Mouse (Mus musculus): ENCODE results near the gene Sfi1. TPM values are rescaled to one million over a fixed set of nuclear protein-coding genes. Genes with fewer than 3 reads are reported as not detected.
"Not testable (repeated sequence)": the region's sequence is repeated elsewhere in the genome, so short reads cannot be mapped to it uniquely, and the experiment has no call there.

Sfi1 gene
- total and polyA plus RNA-seq, 3 experiments = 49.8 to 180 (median 83.6) TPM

- peak overlapping the region; percentile 70 for H3K9ac ChIP-seq (ENCODE audit: control insufficient read depth, low read depth, low read length, poor library complexity, severe bottlenecking)
- H3K27ac ChIP-seq (ENCODE audit: control insufficient read depth, low read depth, low read length) = peak overlapping the region; percentile 98
- H3K36me3 ChIP-seq (ENCODE audit: control insufficient read depth in 1 of 2, insufficient read depth in 2 of 2, low read length in 2 of 2); H3K79me2 ChIP-seq (ENCODE audit: control insufficient read depth, insufficient read depth, low read length, poor library complexity); H3K27me3 ChIP-seq (ENCODE audit: control insufficient read depth in 1 of 2, insufficient read depth in 2 of 2, low read length in 2 of 2); H3K9me3 ChIP-seq (replicated peaks; ENCODE audit: insufficient read depth, low read length); H3K4me1 ChIP-seq (ENCODE audit: control insufficient read depth in 1 of 2, insufficient read depth in 2 of 2, low read length in 2 of 2): not testable (repeated sequence)
- H3K4me3 ChIP-seq (ENCODE audit: control insufficient read depth in 1 of 2, insufficient read depth in 1 of 2, low read depth in 2 of 2, low read length in 2 of 2) = peak overlapping the region; percentile 52 to 71
- peak; percentile 90 for DNase-seq (ENCODE audit: low read depth, low spot score)
- TF ChIP-seq MYC (IDR thresholded peaks at IDR 0.05; ENCODE audit: low read depth, low read length) (peak; percentile 68), EP300 (IDR thresholded peaks at IDR 0.05; ENCODE audit: low read depth in 1 of 2, low read length in 2 of 2) (peak in 1 of 2 experiments; percentile 30; a peak in 1 of 4 replicates), BHLHE40 (IDR thresholded peaks at IDR 0.05; ENCODE audit: borderline replicate concordance, low read depth, low read length) (peak; percentile 50; the same call in 1 of the 2 replicates), NELFE (IDR thresholded peaks at IDR 0.05; ENCODE audit: low read depth, low read length) (peak; percentile 92), ELF1 (IDR thresholded peaks at IDR 0.05; ENCODE audit: low read depth, low read length) (0 out of 2 replicates have a peak, but pooled peaks have one; percentile 19), KAT2A (conservative IDR thresholded peaks at IDR 0.05; ENCODE audit: low read depth, low read length) (peak; percentile 39; the same call in 1 of the 2 replicates), ZMIZ1 (IDR thresholded peaks at IDR 0.05; ENCODE audit: low read depth, low read length) (peak; percentile 96), HCFC1 (IDR thresholded peaks at IDR 0.05; ENCODE audit: low read depth, low read length) (peak; percentile 41), ETS1 (IDR thresholded peaks at IDR 0.05; ENCODE audit: low read depth, low read length) (0 out of 2 replicates have a peak, but pooled peaks have one; percentile 25), CHD2 (IDR thresholded peaks at IDR 0.05; ENCODE audit: low read length) (0 out of 2 replicates have a peak, but pooled peaks have one; percentile 8), NRF1 (IDR thresholded peaks at IDR 0.05; ENCODE audit: insufficient read depth, low read depth, low read length, poor library complexity, severe bottlenecking) (peak; percentile 72), POLR2AphosphoS5 (IDR thresholded peaks at IDR 0.05; ENCODE audit: borderline replicate concordance, low read depth, low read length) (peak; percentile 53; the same call in 1 of the 2 replicates), POLR2AphosphoS2 (IDR thresholded peaks at IDR 0.05; ENCODE audit: low read length) (peak; percentile 84), TBP (IDR thresholded peaks at IDR 0.05; ENCODE audit: low read depth, low read length) (peak; percentile 95), MYB (IDR thresholded peaks at IDR 0.05; ENCODE audit: low read depth, low read length) (peak; percentile 27; the same call in 1 of the 2 replicates), POLR2A (IDR thresholded peaks at IDR 0.05; ENCODE audit: control insufficient read depth in 1 of 2, insufficient read depth in 1 of 2, low read depth in 1 of 2, low read length in 2 of 2, poor library complexity in 1 of 2) (peak; percentile 63 to 83; a peak in 3 of 4 replicates), SMC3 (IDR thresholded peaks at IDR 0.05; ENCODE audit: low read depth, low read length) (peak; percentile 10; the same call in 1 of the 2 replicates)
These were observed 88.6 kb downstream of the Sfi1 start for GRCm38 (mm10) chr11:3104501-3105260.

GRCm38 (mm10) chr11:3103619-3104164, 89.6 kb downstream of the Sfi1 start:
- H3K4me3 ChIP-seq (ENCODE audit: control insufficient read depth in 1 of 2, insufficient read depth in 1 of 2, low read depth in 2 of 2, low read length in 2 of 2) = no peak overlapping the region
- H3K27ac ChIP-seq (ENCODE audit: control insufficient read depth, low read depth, low read length) = peak overlapping the region; percentile 98; the same call in 1 of the 2 replicates
- no peaks in the 10 kb centered on the region for H3K27me3 ChIP-seq (ENCODE audit: control insufficient read depth in 1 of 2, insufficient read depth in 2 of 2, low read length in 2 of 2)
- TF ChIP-seq NELFE (IDR thresholded peaks at IDR 0.05; ENCODE audit: low read depth, low read length) (no peak), SIN3A (IDR thresholded peaks at IDR 0.05; ENCODE audit: low read length) (no peak), ZKSCAN1 (IDR thresholded peaks at IDR 0.05; ENCODE audit: low read depth, low read length) (no peak), NRF1 (IDR thresholded peaks at IDR 0.05; ENCODE audit: insufficient read depth, low read depth, low read length, poor library complexity, severe bottlenecking) (no peak), MYC (IDR thresholded peaks at IDR 0.05; ENCODE audit: low read depth, low read length) (no peak), ZC3H11A (IDR thresholded peaks at IDR 0.05; ENCODE audit: low read depth, low read length) (no peak), ETS1 (IDR thresholded peaks at IDR 0.05; ENCODE audit: low read depth, low read length) (no peak)
- H3K9me3 ChIP-seq (replicated peaks; ENCODE audit: insufficient read depth, low read length) = peaks cover 5% of the 10 kb centered on the region; the same call in 1 of the 2 replicates
- peaks cover 0 to 5% of the 10 kb centered on the region in 2 experiments; a peak in 2 of 4 replicates for H3K4me1 ChIP-seq (ENCODE audit: control insufficient read depth in 1 of 2, insufficient read depth in 2 of 2, low read length in 2 of 2)
- no peaks in the 10 kb centered on the region; the same call in 1 of the 2 replicates for H3K79me2 ChIP-seq (ENCODE audit: control insufficient read depth, insufficient read depth, low read length, poor library complexity)
- peak; percentile 55 for DNase-seq (ENCODE audit: low read depth, low spot score)
- no peak overlapping the region for H3K9ac ChIP-seq (ENCODE audit: control insufficient read depth, low read depth, low read length, poor library complexity, severe bottlenecking)
- peaks cover 0 to 8% of the 10 kb centered on the region in 2 experiments; a peak in 2 of 4 replicates for H3K36me3 ChIP-seq (ENCODE audit: control insufficient read depth in 1 of 2, insufficient read depth in 2 of 2, low read length in 2 of 2)

DNA sequence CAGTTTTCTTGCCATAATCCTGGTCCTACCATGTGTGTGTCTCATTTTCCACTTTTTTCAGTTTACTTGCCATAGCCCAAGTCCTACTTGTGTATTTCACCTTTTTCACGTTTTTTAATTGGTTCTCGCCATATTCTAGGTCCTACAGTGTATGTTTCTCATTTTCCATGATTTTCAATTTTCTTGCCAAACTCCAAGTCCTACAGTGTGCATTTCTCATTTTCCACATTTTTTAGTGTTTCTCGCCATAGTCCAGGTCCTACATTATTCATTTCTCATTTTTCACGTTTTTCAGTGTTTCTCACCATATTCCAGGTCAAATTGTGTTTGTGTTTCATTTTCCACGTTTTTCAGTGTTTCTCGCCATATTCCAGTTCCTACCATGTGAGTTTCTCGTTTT, 90.6 kb downstream of the Sfi1 start:
- not testable (repeated sequence) for H3K4me3 ChIP-seq (ENCODE audit: control insufficient read depth in 1 of 2, insufficient read depth in 1 of 2, low read depth in 2 of 2, low read length in 2 of 2); H3K36me3 ChIP-seq (ENCODE audit: control insufficient read depth in 1 of 2, insufficient read depth in 2 of 2, low read length in 2 of 2); H3K4me1 ChIP-seq (ENCODE audit: control insufficient read depth in 1 of 2, insufficient read depth in 2 of 2, low read length in 2 of 2); H3K79me2 ChIP-seq (ENCODE audit: control insufficient read depth, insufficient read depth, low read length, poor library complexity); H3K27ac ChIP-seq (ENCODE audit: control insufficient read depth, low read depth, low read length); H3K9ac ChIP-seq (ENCODE audit: control insufficient read depth, low read depth, low read length, poor library complexity, severe bottlenecking); H3K9me3 ChIP-seq (replicated peaks; ENCODE audit: insufficient read depth, low read length); H3K27me3 ChIP-seq (ENCODE audit: control insufficient read depth in 1 of 2, insufficient read depth in 2 of 2, low read length in 2 of 2)
- peak; percentile 37 for DNase-seq (ENCODE audit: low read depth, low spot score)
